ENCODE assay signal across 9 mouse cellular contexts in genomic region chr11:116102472-116102871, GRCm38 (mm10). TPM values are rescaled to one million over a fixed set of nuclear protein-coding genes. Genes with fewer than 3 reads are reported as not detected.
DNase-seq lines count a peak whose midpoint lies in the region; ATAC-seq and TF ChIP-seq lines count a peak whose summit lies in the region.
"Had no signal": no experiment of that assay in that cellular context is flagged by ENCODE, and none has a peak within 500 bp of the region (broad histone marks: within the 10 kb centered on the region; RNA-seq: fewer than 3 reads in every experiment).

No protein-coding gene starts in this region.

- H3K4me1 ChIP-seq in embryonic facial prominence, embryonic 15.5 days, result peaks cover 62% of the 10 kb centered on the region
- peaks cover 80% of the 10 kb centered on the region for H3K4me1 ChIP-seq in intestine, embryonic 15.5 days (replicated peaks)
- peaks cover 4% of the 10 kb centered on the region for H3K4me1 ChIP-seq in neural tube, embryonic 14.5 days (ENCODE audit: control insufficient read depth, insufficient read depth, low read length)

- no peaks in the 10 kb centered on the region for H3K36me3 ChIP-seq in embryonic facial prominence, embryonic 15.5 days
- H3K36me3 ChIP-seq in intestine, embryonic 15.5 days, result no peaks in the 10 kb centered on the region
- no peaks in the 10 kb centered on the region for H3K36me3 ChIP-seq in neural tube, embryonic 14.5 days (ENCODE audit: control insufficient read depth, insufficient read depth, low read length)

- H3K9ac ChIP-seq in embryonic facial prominence, embryonic 15.5 days, result no peak overlapping the region
- H3K9ac ChIP-seq in intestine, embryonic 15.5 days, result no peak overlapping the region
- no peak overlapping the region for H3K9ac ChIP-seq in neural tube, embryonic 14.5 days (replicated peaks; ENCODE audit: low read depth, low read length)

- H3K9me3 ChIP-seq in embryonic facial prominence, embryonic 15.5 days (replicated peaks), result no peaks in the 10 kb centered on the region
- no peaks in the 10 kb centered on the region for H3K9me3 ChIP-seq in intestine, embryonic 15.5 days
- no peaks in the 10 kb centered on the region for H3K9me3 ChIP-seq in neural tube, embryonic 14.5 days (ENCODE audit: control insufficient read depth, low read length)

- DNase-seq in left cerebral cortex, adult 2 months (ENCODE audit: extremely low spot score in 1 of 2, low spot score in 2 of 2), result no peak
- DNase-seq in left cerebral cortex, adult 18-20 months (ENCODE audit: low spot score in 2 of 2), result no peak
- no peak for DNase-seq in urinary bladder, postnatal 14 days (ENCODE audit: low spot score)
- DNase-seq in right cerebral cortex, postnatal 25 days, result no peak
- DNase-seq in adrenal gland, adult 2 months, result no peak
- DNase-seq: thymus, postnatal 14 days had no signal

- no peak for TF ChIP-seq CTCF in left cerebral cortex, adult 2 months (IDR thresholded peaks at IDR 0.05)

- no peak for ATAC-seq in embryonic facial prominence, embryonic 15.5 days (ENCODE audit: insufficient number of reproducible peaks, low FRiP score, low TSS enrichment, low read depth)
- ATAC-seq in intestine, embryonic 15.5 days, result no peak
- ATAC-seq in neural tube, embryonic 14.5 days (ENCODE audit: low read depth), result no peak

- peak overlapping the region; percentile 76 for H3K27ac ChIP-seq in left cerebral cortex, adult 2 months
- H3K27ac ChIP-seq in embryonic facial prominence, embryonic 15.5 days (replicated peaks), result peak overlapping the region; percentile 90
- peak overlapping the region; percentile 86 for H3K27ac ChIP-seq in intestine, embryonic 15.5 days
- peak overlapping the region; percentile 78 for H3K27ac ChIP-seq in neural tube, embryonic 14.5 days (ENCODE audit: low read depth, low read length)

- intact Hi-C loops in left cerebral cortex, adult 2 months (cut with DNase I), result no loop called here

- 44% methylated on average over 4 of the region's 4 CpGs for WGBS in embryonic facial prominence, embryonic 15.5 days
- WGBS in intestine, embryonic 15.5 days, result 53% methylated on average over 3 of the region's 4 CpGs
- WGBS in neural tube, embryonic 14.5 days, result 63% methylated on average over 3 of the region's 4 CpGs

- no peak overlapping the region; the same call in 1 of the 2 replicates for H3K4me2 ChIP-seq in embryonic facial prominence, embryonic 15.5 days (replicated peaks)
- H3K4me2 ChIP-seq in intestine, embryonic 15.5 days (replicated peaks), result peak overlapping the region; percentile 20; the same call in 1 of the 2 replicates
- no peak overlapping the region for H3K4me2 ChIP-seq in neural tube, embryonic 14.5 days (ENCODE audit: low read depth, low read length)

- H3K4me3 ChIP-seq in left cerebral cortex, adult 2 months, result no peak overlapping the region
- no peak overlapping the region for H3K4me3 ChIP-seq in embryonic facial prominence, embryonic 15.5 days (replicated peaks)
- H3K4me3 ChIP-seq in intestine, embryonic 15.5 days (replicated peaks), result no peak overlapping the region
- no peak overlapping the region for H3K4me3 ChIP-seq in neural tube, embryonic 14.5 days (ENCODE audit: low read depth, low read length)

- H3K27me3 ChIP-seq in embryonic facial prominence, embryonic 15.5 days, result peaks cover 22% of the 10 kb centered on the region
- peaks cover 6% of the 10 kb centered on the region for H3K27me3 ChIP-seq in intestine, embryonic 15.5 days (replicated peaks)
- peaks cover 9% of the 10 kb centered on the region for H3K27me3 ChIP-seq in neural tube, embryonic 14.5 days (ENCODE audit: control insufficient read depth, insufficient read depth, low read length)

RNA-seq across cellular contexts. Expression of gene Wbp2, which starts 15.7 kb away (rescaled TPM):
- 100 to 1,000 TPM; 387 to 414 TPM for total RNA-seq in left cerebral cortex, adult 2 months (2021)
- 100 to 1,000 TPM; 464 to 477 TPM for total RNA-seq in left cerebral cortex, adult 18-20 months (2021)
- 68.6 and 90.8 TPM in 2 replicates for polyA plus RNA-seq in embryonic facial prominence, embryonic 15.5 days (2015; fragmentation: Nextera tagmentation; extraction: Ambion mirVana)
- polyA plus RNA-seq in intestine, embryonic 15.5 days (2015; fragmentation: Nextera tagmentation; extraction: Ambion mirVana), result 93.5 and 98.1 TPM in 2 replicates
- 161 and 177 TPM in 2 replicates for polyA plus RNA-seq in neural tube, embryonic 14.5 days (2014; fragmentation: Nextera tagmentation; extraction: Ambion mirVana)
- 100 to 1,000 TPM; 165 to 185 TPM for total RNA-seq in adrenal gland, adult 2 months (2021)
- 517 and 528 TPM in 2 replicates for polyA plus RNA-seq in adrenal gland, adult 2 months (2012; rRNA removed)

RNA-seq across cellular contexts. Expression of gene Trim47, which starts 24.5 kb away (rescaled TPM):
- total RNA-seq in left cerebral cortex, adult 2 months (2021), result 1 to 10 TPM; 5.2 to 8.0 TPM
- 1 to 10 TPM; 7.3 to 7.9 TPM for total RNA-seq in left cerebral cortex, adult 18-20 months (2021)
- polyA plus RNA-seq in embryonic facial prominence, embryonic 15.5 days (2015; fragmentation: Nextera tagmentation; extraction: Ambion mirVana), result 25.1 and 27.6 TPM in 2 replicates
- 18.0 and 20.9 TPM in 2 replicates for polyA plus RNA-seq in intestine, embryonic 15.5 days (2015; fragmentation: Nextera tagmentation; extraction: Ambion mirVana)
- 3.5 and 4.0 TPM in 2 replicates for polyA plus RNA-seq in neural tube, embryonic 14.5 days (2014; fragmentation: Nextera tagmentation; extraction: Ambion mirVana)
- 10 to 100 TPM; 10.3 to 17.9 TPM for total RNA-seq in adrenal gland, adult 2 months (2021)
- polyA plus RNA-seq in adrenal gland, adult 2 months (2012; rRNA removed), result 49.1 and 68.9 TPM in 2 replicates

RNA-seq across cellular contexts. Expression of gene Unc13d, which starts 24.7 kb away (rescaled TPM):
- 1 to 10 TPM; 1.5 to 2.0 TPM for total RNA-seq in left cerebral cortex, adult 2 months (2021)
- 1 to 10 TPM; 1.8 to 2.7 TPM for total RNA-seq in left cerebral cortex, adult 18-20 months (2021)
- polyA plus RNA-seq in embryonic facial prominence, embryonic 15.5 days (2015; fragmentation: Nextera tagmentation; extraction: Ambion mirVana), result 4.3 and 4.8 TPM in 2 replicates
- polyA plus RNA-seq in intestine, embryonic 15.5 days (2015; fragmentation: Nextera tagmentation; extraction: Ambion mirVana), result 4.2 and 5.2 TPM in 2 replicates
- 0.88 and 0.98 TPM in 2 replicates for polyA plus RNA-seq in neural tube, embryonic 14.5 days (2014; fragmentation: Nextera tagmentation; extraction: Ambion mirVana)
- total RNA-seq in adrenal gland, adult 2 months (2021), result 1 to 10 TPM in 1 of 2 experiments, under 1 TPM in 1; 0.83 to 1.0 TPM
- polyA plus RNA-seq in adrenal gland, adult 2 months (2012; rRNA removed), result 2.3 and 3.4 TPM in 2 replicates

RNA-seq across cellular contexts. Expression of gene Trim65, which starts 28.5 kb away (rescaled TPM):
- total RNA-seq in left cerebral cortex, adult 2 months (2021), result 1 to 10 TPM; 7.6 to 9.1 TPM
- 1 to 10 TPM; 7.3 to 7.9 TPM for total RNA-seq in left cerebral cortex, adult 18-20 months (2021)
- polyA plus RNA-seq in embryonic facial prominence, embryonic 15.5 days (2015; fragmentation: Nextera tagmentation; extraction: Ambion mirVana), result 5.2 and 6.1 TPM in 2 replicates
- polyA plus RNA-seq in intestine, embryonic 15.5 days (2015; fragmentation: Nextera tagmentation; extraction: Ambion mirVana), result 6.4 and 7.1 TPM in 2 replicates
- 3.1 TPM in 2 replicates for polyA plus RNA-seq in neural tube, embryonic 14.5 days (2014; fragmentation: Nextera tagmentation; extraction: Ambion mirVana)
- 10 to 100 TPM in 1 of 2 experiments, 1 to 10 TPM in 1; 9.5 to 11.8 TPM for total RNA-seq in adrenal gland, adult 2 months (2021)
- polyA plus RNA-seq in adrenal gland, adult 2 months (2012; rRNA removed), result 15.9 and 16.0 TPM in 2 replicates

RNA-seq across cellular contexts. Expression of gene Mrpl38, which starts 36.2 kb away (rescaled TPM):
- total RNA-seq in left cerebral cortex, adult 2 months (2021), result 10 to 100 TPM; 59.4 to 66.8 TPM
- total RNA-seq in left cerebral cortex, adult 18-20 months (2021), result 10 to 100 TPM; 61.7 to 66.9 TPM
- polyA plus RNA-seq in embryonic facial prominence, embryonic 15.5 days (2015; fragmentation: Nextera tagmentation; extraction: Ambion mirVana), result 86.9 and 93.7 TPM in 2 replicates
- 107 and 109 TPM in 2 replicates for polyA plus RNA-seq in intestine, embryonic 15.5 days (2015; fragmentation: Nextera tagmentation; extraction: Ambion mirVana)
- polyA plus RNA-seq in neural tube, embryonic 14.5 days (2014; fragmentation: Nextera tagmentation; extraction: Ambion mirVana), result 81.5 and 91.0 TPM in 2 replicates
- total RNA-seq in adrenal gland, adult 2 months (2021), result 100 to 1,000 TPM; 102 to 108 TPM
- polyA plus RNA-seq in adrenal gland, adult 2 months (2012; rRNA removed), result 134 and 167 TPM in 2 replicates
